Mouse (Mus musculus): ENCODE measurements around the gene Uts2b. TPM values are rescaled to one million over a fixed set of nuclear protein-coding genes. Genes with fewer than 3 reads are reported as not detected.

Uts2b gene
- polyA plus RNA-seq, 1 experiment = not detected

Other genes starting within 250 kb of the Uts2b start
- 0.14 TPM in 1 of 2 replicates, not detected in the other for gene Ostn, start 62.8 kb downstream of the Uts2b start, polyA plus RNA-seq (2012; rRNA removed)
- 8.4 and 11.0 TPM in 2 replicates for gene Ccdc50, start 18.6 kb upstream of the Uts2b start, polyA plus RNA-seq (2012; rRNA removed)